Mouse (Mus musculus) cerebellum, postnatal 14 days (tissue): Measurements from ENCODE around the gene Dbx2.

Source experiments
- DNase-seq, 2 experiments: peaks; one replicate each; pipeline ENCODE4 v3.0.0; 2021; ENCODE audit warnings: mixed read lengths in 2 of 2

Gene Dbx2

DNA sequence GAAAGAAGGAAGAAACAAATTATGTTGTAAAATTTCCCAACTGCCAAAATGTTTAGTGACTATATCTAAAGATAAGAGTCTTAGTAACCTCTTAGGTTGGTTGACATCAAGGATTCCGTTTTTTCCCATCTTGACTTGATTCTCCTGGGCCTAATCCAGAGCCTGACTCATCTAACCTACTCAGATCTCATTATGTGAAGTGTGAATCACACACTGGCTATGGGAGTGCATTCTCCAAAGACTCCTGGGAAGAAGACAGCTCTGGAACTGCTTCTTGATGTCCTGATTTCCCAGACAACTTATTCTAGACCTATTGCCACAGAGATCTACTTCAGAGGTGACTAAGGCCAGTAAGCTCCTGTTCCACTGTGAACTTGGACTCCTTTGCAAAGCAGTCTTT, 43.2 kb downstream of the Dbx2 start:
- no peak for DNase-seq

DNA sequence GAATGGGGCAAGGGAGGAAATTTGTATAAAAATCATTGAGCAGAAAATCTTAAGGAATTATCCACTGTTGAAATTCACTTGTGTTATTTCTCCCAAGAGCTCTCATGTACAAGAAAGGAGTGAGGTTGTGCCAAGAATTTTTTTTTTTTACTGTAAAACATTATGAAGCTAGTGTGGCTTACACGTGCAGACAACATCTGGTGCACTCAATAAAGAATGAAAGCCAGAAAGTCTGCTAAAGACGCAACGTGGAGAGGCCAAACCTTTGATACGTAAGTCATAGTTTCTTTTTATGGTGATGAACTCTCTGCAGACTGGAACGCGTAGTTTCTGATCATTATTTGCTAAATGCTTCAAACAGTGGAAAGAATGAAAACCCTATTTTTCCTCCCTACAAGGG, 54.6 kb downstream of the Dbx2 start:
- DNase-seq: no peak

DNA sequence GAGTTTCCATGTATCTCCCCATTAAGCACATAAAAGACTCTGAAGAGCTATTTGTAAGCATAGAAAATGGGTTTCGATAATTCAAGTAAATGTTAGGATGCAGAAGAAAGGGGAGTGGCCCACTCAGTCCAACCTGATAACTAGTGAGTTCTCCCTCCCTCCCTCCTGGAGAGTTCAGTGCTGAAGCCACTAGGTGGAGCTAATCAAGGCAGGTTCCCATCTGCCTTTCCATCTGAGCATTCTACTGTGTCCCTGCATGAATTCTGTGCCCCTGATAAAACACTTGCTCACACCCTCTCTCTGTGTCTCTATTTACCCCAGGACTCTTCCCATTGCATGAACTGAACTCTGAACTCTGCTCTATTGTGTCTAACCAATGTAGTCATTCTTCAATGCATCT, 57.1 kb downstream of the Dbx2 start:
- DNase-seq: peak; percentile 40 to 50

DNA sequence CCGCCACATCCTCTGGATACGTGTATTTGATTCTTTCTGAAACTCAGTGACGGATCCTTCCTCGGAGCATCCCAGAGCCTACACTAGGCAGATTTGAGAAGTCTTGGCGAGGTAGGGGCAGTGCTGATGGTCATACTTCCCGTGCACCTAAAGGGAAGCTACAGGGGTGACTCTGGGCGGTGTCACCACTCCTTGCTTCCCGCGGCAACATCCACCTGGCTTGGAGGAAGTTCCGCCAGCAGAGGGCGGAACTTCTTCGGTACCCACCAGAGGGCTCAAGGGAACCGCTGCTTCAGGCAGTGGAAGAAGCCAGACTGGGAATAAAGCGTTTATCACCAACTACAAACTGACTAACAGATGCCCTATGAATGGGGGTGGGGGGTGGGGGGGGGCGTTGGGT, 68.9 kb downstream of the Dbx2 start:
- DNase-seq: no peak

DNA sequence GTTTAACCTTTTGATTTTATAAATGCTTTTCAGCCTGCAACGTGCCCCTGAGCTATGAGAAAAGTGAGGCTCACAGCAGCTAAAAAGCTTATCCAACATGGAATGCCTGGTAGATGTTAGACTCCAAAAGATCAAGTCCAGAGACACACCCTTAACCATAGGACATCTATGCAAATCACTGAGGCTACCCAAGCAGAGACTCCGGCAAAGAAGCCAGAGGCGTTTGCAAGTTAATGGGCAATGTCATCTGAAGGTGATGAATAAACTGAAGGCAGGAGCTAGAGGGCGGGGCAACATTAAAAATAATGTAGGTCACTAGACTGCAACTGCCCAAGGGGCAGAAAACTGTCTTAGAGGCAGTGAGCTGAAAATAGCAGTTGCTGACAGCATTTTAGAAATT, 70.9 kb downstream of the Dbx2 start:
- DNase-seq: no peak

DNA sequence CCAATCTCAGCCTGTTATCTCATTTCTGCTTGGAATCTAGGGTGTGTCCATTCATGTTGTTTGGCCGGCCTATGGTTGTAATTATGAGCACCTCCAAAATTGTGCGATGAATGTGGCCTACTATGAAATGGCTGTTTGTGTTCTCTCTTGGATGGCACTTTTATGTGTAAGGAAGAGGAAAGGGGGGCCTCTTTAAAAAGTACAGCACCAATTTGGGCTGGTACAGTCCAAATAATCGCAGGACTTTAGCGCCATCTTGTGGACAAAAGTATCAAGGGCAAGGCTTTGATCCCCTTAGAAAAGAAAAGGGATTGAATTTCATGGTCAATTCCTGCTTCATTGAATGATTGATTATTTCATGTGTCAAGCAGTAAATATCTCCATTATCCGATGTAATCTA, 81.1 kb downstream of the Dbx2 start:
- peak; percentile 85 to 86 for DNase-seq
